Mouse (Mus musculus): ENCODE data around the gene Gm10985.

- TF ChIP-seq POLR2A (IDR thresholded peaks at IDR 0.05; ENCODE audit: insufficient read length, low read depth) (no peak), POLR2AphosphoS2 (IDR thresholded peaks at IDR 0.05; ENCODE audit: insufficient read length, low read depth) (no peak), MYOD1 (IDR thresholded peaks at IDR 0.05; ENCODE audit: control insufficient read depth in 1 of 3, insufficient read length in 2 of 3, low read depth in 2 of 3) (no peak), USF1 (IDR thresholded peaks at IDR 0.05; ENCODE audit: low read depth) (no peak), CEBPB (IDR thresholded peaks at IDR 0.05; ENCODE audit: insufficient read depth, poor library complexity, severe bottlenecking) (no peak), MYOG (IDR thresholded peaks at IDR 0.05; ENCODE audit: control insufficient read depth in 1 of 3, insufficient read depth in 1 of 3, insufficient read length in 2 of 3, low read depth in 2 of 3) (no peak), MAX (IDR thresholded peaks at IDR 0.05; ENCODE audit: low read depth) (no peak), E2F4 (IDR thresholded peaks at IDR 0.05; ENCODE audit: insufficient read depth) (no peak), TCF12 (IDR thresholded peaks at IDR 0.05; ENCODE audit: insufficient read depth, poor library complexity, severe bottlenecking) (no peak), TCF3 (IDR thresholded peaks at IDR 0.05; ENCODE audit: insufficient read length, low read depth) (no peak), SRF (IDR thresholded peaks at IDR 0.05; ENCODE audit: control insufficient read depth, insufficient read length, low read depth) (no peak)
Measured at GRCm38 (mm10) chr3:53796933-53797332, 48.0 kb upstream of the Gm10985 start.
